8 mouse cellular contexts compared by ENCODE assay signal in genomic region chr12:26456028-26456698, GRCm38 (mm10). TPM values are rescaled to one million over a fixed set of nuclear protein-coding genes. Genes with fewer than 3 reads are reported as not detected.
DNase-seq lines count a peak whose midpoint lies in the region; ATAC-seq and TF ChIP-seq lines count a peak whose summit lies in the region.

TSS of gene Rsad2 (minus strand) at chr12:26456452.

- H3K36me3 ChIP-seq in hindbrain, postnatal 0 days (ENCODE audit: insufficient read depth, low read length): no peaks in the 10 kb centered on the region
- no peaks in the 10 kb centered on the region for H3K36me3 ChIP-seq in liver, adult 2 months (ENCODE audit: control insufficient read depth, insufficient read depth, low read length)

- 37% methylated on average over 13 of the region's 13 CpGs for WGBS in hindbrain, postnatal 0 days
- WGBS in liver, adult 2 months: 35% methylated on average over 13 of the region's 13 CpGs

- H3K9me3 ChIP-seq in hindbrain, postnatal 0 days (ENCODE audit: low read length): no peaks in the 10 kb centered on the region

- H3K4me1 ChIP-seq in hindbrain, postnatal 0 days (ENCODE audit: insufficient read depth, low read length): 0 out of 2 replicates have a peak, but pooled peaks cover 5% of the 10 kb centered on the region
- H3K4me1 ChIP-seq in liver, adult 2 months (ENCODE audit: control insufficient read depth, insufficient read depth, low read length): peaks cover 15% of the 10 kb centered on the region

- 0 out of 2 replicates have a peak, but pooled peaks have one; percentile 13 for TF ChIP-seq POLR2A in liver, adult 2 months (IDR thresholded peaks at IDR 0.05; ENCODE audit: extremely low read depth, insufficient read depth, low read length)

- no peak within 1 kb of the TSS for H3K9ac ChIP-seq in hindbrain, postnatal 0 days (replicated peaks; ENCODE audit: low read length)
- peak within 1 kb of the TSS; percentile 58 for H3K9ac ChIP-seq in liver, adult 2 months (ENCODE audit: low read depth, low read length)

- H3K4me2 ChIP-seq in hindbrain, postnatal 0 days (ENCODE audit: low read depth, low read length): peak within 1 kb of the TSS; percentile 42

- intact Hi-C loops in left cerebral cortex, adult 2 months (cut with DNase I): no loop called here

- peak; percentile 15 to 22 for DNase-seq in left cerebral cortex, adult 2 months (ENCODE audit: extremely low spot score in 1 of 2, low spot score in 2 of 2)
- no peak for DNase-seq in left cerebral cortex, adult 11 months (ENCODE audit: low spot score)
- peak; percentile 52 for DNase-seq in brain, adult 2 months (ENCODE audit: low read depth, low spot score)
- peak; percentile 36 to 39 for DNase-seq in gastrocnemius, adult 8-10 months (ENCODE audit: low spot score in 2 of 2)
- DNase-seq in hindbrain, postnatal 0 days (ENCODE audit: low spot score): peak; percentile 50
- peak; percentile 79 for DNase-seq in liver, adult 2 months (ENCODE audit: extremely low read depth, low read depth, low spot score)
- peak; percentile 74 to 83 for DNase-seq in natural killer cell, adult 2 months (ENCODE audit: low spot score in 2 of 2)
- peak; percentile 90 for DNase-seq in thymus, postnatal 14 days

- ATAC-seq in hindbrain, postnatal 0 days: peak; percentile 40; the same call in 1 of the 2 replicates

- no peaks in the 10 kb centered on the region for H3K27me3 ChIP-seq in hindbrain, postnatal 0 days (ENCODE audit: insufficient read depth, low read length)
- no peaks in the 10 kb centered on the region for H3K27me3 ChIP-seq in liver, adult 2 months (ENCODE audit: control insufficient read depth, insufficient read depth, low read length)

- TF ChIP-seq CTCF in left cerebral cortex, adult 2 months (IDR thresholded peaks at IDR 0.05): no peak
- TF ChIP-seq CTCF in hindbrain, postnatal 0 days (IDR thresholded peaks at IDR 0.05; ENCODE audit: low read depth): no peak
- TF ChIP-seq CTCF in liver, adult 2 months (IDR thresholded peaks at IDR 0.05; ENCODE audit: low read depth, low read length): no peak

- H3K4me3 ChIP-seq in left cerebral cortex, adult 2 months: peak within 1 kb of the TSS; percentile 28
- no peak within 1 kb of the TSS for H3K4me3 ChIP-seq in hindbrain, postnatal 0 days (ENCODE audit: low read length)
- peak within 1 kb of the TSS; percentile 67 for H3K4me3 ChIP-seq in liver, adult 2 months (ENCODE audit: insufficient read depth, low read depth, low read length)

- H3K79me2 ChIP-seq in liver, adult 2 months (ENCODE audit: control insufficient read depth, insufficient read depth, low read length): no peaks in the 10 kb centered on the region

- H3K27ac ChIP-seq in left cerebral cortex, adult 2 months: no peak within 1 kb of the TSS
- H3K27ac ChIP-seq in hindbrain, postnatal 0 days: no peak within 1 kb of the TSS; the same call in 1 of the 2 replicates
- H3K27ac ChIP-seq in liver, adult 2 months (replicated peaks; ENCODE audit: insufficient read depth, low read depth, low read length): peak within 1 kb of the TSS; percentile 46

RNA-seq across cellular contexts. Expression of gene Rsad2, which starts in this region (rescaled TPM):
- total RNA-seq in left cerebral cortex, adult 2 months (2021): 1 to 10 TPM in 1 of 2 experiments, under 1 TPM in 1; 0.66 to 1.3 TPM
- 1 to 10 TPM in 1 of 4 experiments, under 1 TPM in 3; 0.27 to 1.1 (median 0.49) TPM for total RNA-seq in gastrocnemius, adult 8-10 months (2022)
- 1.3 and 1.5 TPM in 2 replicates for total RNA-seq in hindbrain, postnatal 0 days (2014; rRNA removed)
- 1.4 and 1.5 TPM in 2 replicates for polyA plus RNA-seq in hindbrain, postnatal 0 days (2015; fragmentation: Nextera tagmentation; extraction: Ambion mirVana)
- 6.2 and 7.1 TPM in 2 replicates for total RNA-seq in liver, adult 2 months (2014; rRNA removed)
- 2.0 and 3.6 TPM in 2 replicates for polyA plus RNA-seq in liver, adult 2 months (2012; rRNA removed)
